Mouse (Mus musculus): ENCODE results near the gene Icam1. TPM values are rescaled to one million over a fixed set of nuclear protein-coding genes. Genes with fewer than 3 reads are reported as not detected.

Icam1 gene
- 0.09 TPM for polyA plus RNA-seq (2012; fragmentation: generic; extraction: Trizol)
- long read RNA-seq, experiment 1, result 0 reads
- long read RNA-seq, experiment 2, result 0 reads

DNA sequence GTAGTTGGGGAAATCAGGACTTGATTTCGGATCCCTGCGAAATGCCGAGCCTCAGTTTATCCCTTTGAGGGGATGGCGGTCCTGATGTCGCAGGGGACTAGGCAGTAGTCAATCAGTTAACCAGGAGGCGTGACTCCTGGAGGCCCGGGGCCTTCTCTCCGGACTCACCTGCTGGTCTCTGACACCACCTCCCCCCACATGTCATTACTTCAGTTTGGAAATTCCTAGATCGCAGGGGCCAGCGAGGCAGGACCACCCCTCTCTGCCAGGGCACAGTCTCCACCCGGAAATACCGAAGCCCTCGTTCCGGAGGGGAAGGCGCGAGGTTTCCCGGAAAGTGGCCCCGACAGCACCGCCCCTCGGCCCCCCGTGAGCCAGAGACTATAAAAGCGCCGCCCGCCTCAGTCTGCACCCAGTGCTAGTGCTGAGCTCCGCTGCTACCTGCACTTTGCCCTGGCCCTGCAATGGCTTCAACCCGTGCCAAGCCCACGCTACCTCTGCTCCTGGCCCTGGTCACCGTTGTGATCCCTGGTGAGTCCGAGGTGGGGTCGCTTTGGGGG is at the start of gene Icam1:
Gene Icam1, plus strand, starts transcription at position 415 of the 560 bp plus-strand sequence.
- TF ChIP-seq CTCF (IDR thresholded peaks at IDR 0.05; ENCODE audit: control insufficient read depth, insufficient read depth, insufficient read length) (no peak), CEBPB (IDR thresholded peaks at IDR 0.05; ENCODE audit: low read depth) (no peak), FOSL1 (IDR thresholded peaks at IDR 0.05; ENCODE audit: insufficient read depth, low read length, poor library complexity, severe bottlenecking) (no peak), MYOG (IDR thresholded peaks at IDR 0.05; ENCODE audit: control insufficient read depth, extremely low read depth, insufficient read length) (no peak), MAX (IDR thresholded peaks at IDR 0.05) (no peak), USF1 (IDR thresholded peaks at IDR 0.05; ENCODE audit: low read depth) (no peak), MYOD1 (IDR thresholded peaks at IDR 0.05; ENCODE audit: control insufficient read depth, insufficient read length, low read depth) (no peak)
- Histone ChIP-seq H3K79me2 (ENCODE audit: control insufficient read depth, insufficient read depth) (no peaks in the 10 kb centered on the region), H3K36me3 (ENCODE audit: control insufficient read depth, insufficient read depth) (no peaks in the 10 kb centered on the region), H3ac (ENCODE audit: control insufficient read depth, insufficient read length, low read depth) (no peak within 1 kb of the TSS), H3K27me3 (ENCODE audit: control insufficient read depth, insufficient read depth, insufficient read length) (peaks cover 22% of the 10 kb centered on the region), H3K79me3 (ENCODE audit: low read depth) (no peaks in the 10 kb centered on the region), H3K4me3 (ENCODE audit: insufficient read depth, poor library complexity, severe bottlenecking) (no peak within 1 kb of the TSS)

GRCm38 (mm10) chr9:20966008-20966407 is 49.8 kb upstream of the Icam1 start:
- Histone ChIP-seq H3ac (ENCODE audit: control insufficient read depth, insufficient read length, low read depth) (no peak overlapping the region), H3K79me2 (ENCODE audit: control insufficient read depth, insufficient read depth) (peaks cover 34% of the 10 kb centered on the region), H3K79me3 (ENCODE audit: low read depth) (peaks cover 18% of the 10 kb centered on the region), H3K4me3 (ENCODE audit: insufficient read depth, poor library complexity, severe bottlenecking) (no peak overlapping the region), H3K27me3 (ENCODE audit: control insufficient read depth, insufficient read depth, insufficient read length) (no peaks in the 10 kb centered on the region), H3K36me3 (ENCODE audit: control insufficient read depth, insufficient read depth) (peaks cover 26% of the 10 kb centered on the region)
- TF ChIP-seq MYOD1 (IDR thresholded peaks at IDR 0.05; ENCODE audit: control insufficient read depth, insufficient read length, low read depth) (no peak), FOSL1 (IDR thresholded peaks at IDR 0.05; ENCODE audit: insufficient read depth, low read length, poor library complexity, severe bottlenecking) (no peak), CEBPB (IDR thresholded peaks at IDR 0.05; ENCODE audit: low read depth) (no peak), CTCF (IDR thresholded peaks at IDR 0.05; ENCODE audit: control insufficient read depth, insufficient read depth, insufficient read length) (no peak), MYOG (IDR thresholded peaks at IDR 0.05; ENCODE audit: control insufficient read depth, extremely low read depth, insufficient read length) (no peak), USF1 (IDR thresholded peaks at IDR 0.05; ENCODE audit: low read depth) (no peak), MAX (IDR thresholded peaks at IDR 0.05) (no peak)

GRCm38 (mm10) chr9:20966747-20967146 is 49.0 kb upstream of the Icam1 start:
- TF ChIP-seq CEBPB (IDR thresholded peaks at IDR 0.05; ENCODE audit: low read depth) (no peak), FOSL1 (IDR thresholded peaks at IDR 0.05; ENCODE audit: insufficient read depth, low read length, poor library complexity, severe bottlenecking) (no peak), CTCF (IDR thresholded peaks at IDR 0.05; ENCODE audit: control insufficient read depth, insufficient read depth, insufficient read length) (no peak), MYOD1 (IDR thresholded peaks at IDR 0.05; ENCODE audit: control insufficient read depth, insufficient read length, low read depth) (no peak), MAX (IDR thresholded peaks at IDR 0.05) (no peak), USF1 (IDR thresholded peaks at IDR 0.05; ENCODE audit: low read depth) (no peak), MYOG (IDR thresholded peaks at IDR 0.05; ENCODE audit: control insufficient read depth, extremely low read depth, insufficient read length) (no peak)

GRCm38 (mm10) chr9:20971751-20972140 is 44.0 kb upstream of the Icam1 start:
- Histone ChIP-seq H3K36me3 (ENCODE audit: control insufficient read depth, insufficient read depth) (peaks cover 22% of the 10 kb centered on the region), H3K79me2 (ENCODE audit: control insufficient read depth, insufficient read depth) (peaks cover 83% of the 10 kb centered on the region), H3ac (ENCODE audit: control insufficient read depth, insufficient read length, low read depth) (peak overlapping the region; percentile 29), H3K79me3 (ENCODE audit: low read depth) (peaks cover 51% of the 10 kb centered on the region), H3K27me3 (ENCODE audit: control insufficient read depth, insufficient read depth, insufficient read length) (no peaks in the 10 kb centered on the region), H3K4me3 (ENCODE audit: insufficient read depth, poor library complexity, severe bottlenecking) (no peak overlapping the region)
- TF ChIP-seq CTCF (IDR thresholded peaks at IDR 0.05; ENCODE audit: control insufficient read depth, insufficient read depth, insufficient read length), result no peak

More at GRCm38 (mm10) chr9:20966747-20967146, 49.0 kb upstream of the Icam1 start:
- Histone ChIP-seq H3K79me3 (ENCODE audit: low read depth) (peaks cover 25% of the 10 kb centered on the region), H3K27me3 (ENCODE audit: control insufficient read depth, insufficient read depth, insufficient read length) (no peaks in the 10 kb centered on the region), H3ac (ENCODE audit: control insufficient read depth, insufficient read length, low read depth) (no peak overlapping the region), H3K4me3 (ENCODE audit: insufficient read depth, poor library complexity, severe bottlenecking) (no peak overlapping the region), H3K36me3 (ENCODE audit: control insufficient read depth, insufficient read depth) (peaks cover 26% of the 10 kb centered on the region), H3K79me2 (ENCODE audit: control insufficient read depth, insufficient read depth) (peaks cover 41% of the 10 kb centered on the region)

DNA sequence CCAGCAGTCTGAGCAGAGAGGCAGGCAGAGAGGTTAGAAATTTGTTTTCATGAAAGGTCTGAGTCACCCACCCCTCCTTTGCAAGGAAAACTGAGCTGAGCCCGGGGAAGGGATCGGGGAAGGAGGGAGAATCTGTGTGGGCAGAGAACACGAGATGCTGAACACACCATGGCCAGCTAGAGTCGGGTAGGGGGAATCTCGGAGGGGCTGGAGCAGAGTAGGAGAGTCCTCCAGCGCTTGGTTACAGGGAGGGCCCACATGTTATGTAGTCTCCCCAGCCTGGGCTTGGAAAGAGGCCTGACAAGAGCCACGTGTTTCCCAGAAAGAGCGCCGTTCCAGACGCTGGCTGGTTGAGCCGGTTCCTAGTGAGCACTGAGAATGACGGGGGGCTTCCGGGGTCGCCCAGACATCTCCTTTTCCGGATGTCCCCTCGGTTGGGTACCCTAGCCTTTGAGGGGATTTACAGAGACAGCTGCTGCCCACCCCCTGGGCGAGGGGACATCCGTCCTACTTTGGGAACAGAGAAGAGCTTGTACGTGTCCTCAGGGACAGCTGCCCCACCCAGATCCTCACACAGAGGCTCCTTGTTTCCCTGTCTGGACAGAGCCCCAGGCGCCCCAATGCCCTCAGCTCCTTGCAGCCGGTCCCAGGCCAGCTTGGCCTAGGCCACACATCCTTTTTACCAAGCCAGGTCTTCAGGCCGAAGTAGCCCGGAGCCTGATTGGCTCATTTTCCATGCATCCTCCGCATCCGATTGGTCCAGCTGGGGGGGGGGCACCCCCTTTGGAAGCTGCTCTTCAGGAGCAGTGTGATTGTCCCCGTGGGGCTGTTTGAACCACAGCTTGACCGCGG is 43.4 kb upstream of the Icam1 start:
- no peak overlapping the region for H3K4me3 ChIP-seq (ENCODE audit: insufficient read depth, poor library complexity, severe bottlenecking)
- peak overlapping the region; percentile 83 for H3ac ChIP-seq (ENCODE audit: control insufficient read depth, insufficient read length, low read depth)

More for the DNA sequence above, 43.4 kb upstream of the Icam1 start:
- TF ChIP-seq MAX (IDR thresholded peaks at IDR 0.05), result peak; percentile 7
- TF ChIP-seq MYOG (IDR thresholded peaks at IDR 0.05; ENCODE audit: control insufficient read depth, extremely low read depth, insufficient read length), result no peak
- no peak for TF ChIP-seq USF1 (IDR thresholded peaks at IDR 0.05; ENCODE audit: low read depth)
- TF ChIP-seq MYOD1 (IDR thresholded peaks at IDR 0.05; ENCODE audit: control insufficient read depth, insufficient read length, low read depth), result no peak
- TF ChIP-seq CEBPB (IDR thresholded peaks at IDR 0.05; ENCODE audit: low read depth), result no peak
- TF ChIP-seq FOSL1 (IDR thresholded peaks at IDR 0.05; ENCODE audit: insufficient read depth, low read length, poor library complexity, severe bottlenecking), result no peak
- peaks cover 18% of the 10 kb centered on the region for H3K36me3 ChIP-seq (ENCODE audit: control insufficient read depth, insufficient read depth)
- H3K79me3 ChIP-seq (ENCODE audit: low read depth), result peaks cover 51% of the 10 kb centered on the region
- H3K27me3 ChIP-seq (ENCODE audit: control insufficient read depth, insufficient read depth, insufficient read length), result no peaks in the 10 kb centered on the region
- H3K79me2 ChIP-seq (ENCODE audit: control insufficient read depth, insufficient read depth), result peaks cover 81% of the 10 kb centered on the region

Measured in C2C12 (cell line).